In the genomic region with DNA sequence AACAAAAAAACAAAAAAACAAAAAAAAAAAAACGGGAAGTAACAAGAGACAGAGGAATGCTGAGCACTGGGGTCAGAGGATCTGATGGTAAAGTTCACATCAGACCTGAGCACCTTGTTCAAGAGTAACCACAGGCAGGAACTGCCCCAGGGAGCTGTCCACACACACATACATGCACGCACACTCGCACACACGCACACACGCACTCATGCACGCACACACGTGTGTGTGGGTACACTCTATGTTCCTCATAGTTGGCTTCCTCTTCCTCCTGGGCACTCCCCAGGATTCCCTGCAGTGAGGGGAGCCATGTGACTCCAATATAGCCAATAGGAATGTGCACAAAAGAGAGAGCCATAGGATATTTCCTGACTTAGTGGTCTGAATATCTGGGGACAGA, we compare ENCODE assay signal across 26 mouse cellular contexts.
"Had no signal": no experiment of that assay in that cellular context is flagged by ENCODE, and none has a peak within 500 bp of the region (broad histone marks: within the 10 kb centered on the region; RNA-seq: fewer than 3 reads in every experiment).

No protein-coding gene starts in this region.

- DNase-seq: gastrocnemius, adult 2 months; gastrocnemius, postnatal 10 days; gastrocnemius, postnatal 25 days; heart, adult 11 months; heart, adult 2 months; heart, postnatal 14 days; heart, postnatal 36 days; kidney, adult 11 months; kidney, adult 2 months; kidney, adult 9 months; kidney, postnatal 14 days; kidney, postnatal 36 days; layer of hippocampus, adult 9-11 months; layer of hippocampus, postnatal 36 days; liver had no signal

- H3K4me2 ChIP-seq: heart, embryonic 11.5 days; heart, embryonic 13.5 days; heart, embryonic 15.5 days; hindbrain, embryonic 13.5 days; hindbrain, embryonic 15.5 days; kidney, embryonic 15.5 days; limb, embryonic 12.5 days had no signal

- H3K9ac ChIP-seq: heart, embryonic 13.5 days; heart, embryonic 15.5 days; hindbrain, embryonic 13.5 days; hindbrain, embryonic 15.5 days; kidney, embryonic 15.5 days; limb, embryonic 12.5 days had no signal

- H3K36me3 ChIP-seq: heart, embryonic 13.5 days; heart, embryonic 15.5 days; hindbrain, embryonic 13.5 days; hindbrain, embryonic 15.5 days; kidney, embryonic 15.5 days; limb, embryonic 10.5 days had no signal

- H3K9me3 ChIP-seq: heart, embryonic 13.5 days; heart, embryonic 15.5 days; hindbrain, embryonic 13.5 days; hindbrain, embryonic 15.5 days; kidney, embryonic 15.5 days; limb, embryonic 10.5 days; limb, embryonic 12.5 days had no signal

- H3K27me3 ChIP-seq: heart, embryonic 15.5 days; hindbrain, embryonic 13.5 days; hindbrain, embryonic 15.5 days; kidney, embryonic 15.5 days; limb, embryonic 12.5 days had no signal

- H3K4me1 ChIP-seq: heart, embryonic 13.5 days; heart, embryonic 15.5 days had no signal

- ATAC-seq: hindbrain, postnatal 0 days; intestine, embryonic 16.5 days had no signal

- H3K27ac ChIP-seq: gastrocnemius, adult 2 months; heart, adult 2 months; heart, embryonic 13.5 days; heart, embryonic 15.5 days; hindbrain, embryonic 13.5 days; hindbrain, embryonic 15.5 days; kidney, embryonic 15.5 days; kidney, postnatal 0 days; limb, embryonic 10.5 days; limb, embryonic 12.5 days had no signal

- H3K4me3 ChIP-seq: gastrocnemius, adult 2 months; heart, adult 2 months; heart, embryonic 13.5 days; heart, embryonic 15.5 days; hindbrain, embryonic 13.5 days; hindbrain, embryonic 15.5 days; kidney, embryonic 15.5 days; limb, embryonic 10.5 days; limb, embryonic 12.5 days had no signal
